Mouse (Mus musculus) myocyte (in vitro differentiated cells): Measurements from ENCODE around the gene Rnf157.

ENCODE experiments used
- E2F4 ChIP-seq: IDR thresholded peaks from one replicate; pipeline ENCODE4 v1.6.1; 2011; ENCODE audit warnings: mild to moderate bottlenecking, control low read depth, moderate library complexity; ENCODE audit not compliant: insufficient read depth
- MAX ChIP-seq: IDR thresholded peaks from one replicate; pipeline ENCODE4 v1.6.1; 2011; ENCODE audit warnings: low read depth, mild to moderate bottlenecking, control low read depth
- POLR2A ChIP-seq: IDR thresholded peaks from one replicate; pipeline ENCODE4 v1.6.1; 2011; ENCODE audit warnings: low read depth, mild to moderate bottlenecking, control low read depth, moderate library complexity; ENCODE audit not compliant: insufficient read length
- POLR2AphosphoS2 ChIP-seq: IDR thresholded peaks from one replicate; pipeline ENCODE4 v1.6.1; 2011; ENCODE audit warnings: low read depth, control low read depth; ENCODE audit not compliant: insufficient read length
- REST ChIP-seq: IDR thresholded peaks from one replicate; pipeline ENCODE4 v1.6.1; 2011; ENCODE audit warnings: mild to moderate bottlenecking, control low read depth, moderate library complexity; ENCODE audit not compliant: insufficient read depth, insufficient read length
- TCF12 ChIP-seq: IDR thresholded peaks from one replicate; pipeline ENCODE4 v1.6.1; 2011; ENCODE audit warnings: mild to moderate bottlenecking, control low read depth; ENCODE audit not compliant: poor library complexity, insufficient read depth, severe bottlenecking
- USF1 ChIP-seq: IDR thresholded peaks from one replicate; pipeline ENCODE4 v1.6.1; 2011; ENCODE audit warnings: low read depth, mild to moderate bottlenecking, control low read depth, moderate library complexity

GRCm38 (mm10) chr11:116342069-116342791 is 70.6 kb downstream of the Rnf157 start:
- no peak for TF ChIP-seq POLR2A
- no peak for TF ChIP-seq REST
- TF ChIP-seq MAX = no peak
- TF ChIP-seq POLR2AphosphoS2 = no peak
- TF ChIP-seq E2F4 = no peak
- no peak for TF ChIP-seq USF1
- no peak for TF ChIP-seq TCF12
